Mouse (Mus musculus): ENCODE measurements around the gene Dbp. TPM values are rescaled to one million over a fixed set of nuclear protein-coding genes. Genes with fewer than 3 reads are reported as not detected.
A peak's percentile ranks its signal among the peaks of the same experiment; 100 is the strongest.

Dbp gene
- polyA plus RNA-seq, 1 experiment from 2014 or later: 3.6 TPM

DNA sequence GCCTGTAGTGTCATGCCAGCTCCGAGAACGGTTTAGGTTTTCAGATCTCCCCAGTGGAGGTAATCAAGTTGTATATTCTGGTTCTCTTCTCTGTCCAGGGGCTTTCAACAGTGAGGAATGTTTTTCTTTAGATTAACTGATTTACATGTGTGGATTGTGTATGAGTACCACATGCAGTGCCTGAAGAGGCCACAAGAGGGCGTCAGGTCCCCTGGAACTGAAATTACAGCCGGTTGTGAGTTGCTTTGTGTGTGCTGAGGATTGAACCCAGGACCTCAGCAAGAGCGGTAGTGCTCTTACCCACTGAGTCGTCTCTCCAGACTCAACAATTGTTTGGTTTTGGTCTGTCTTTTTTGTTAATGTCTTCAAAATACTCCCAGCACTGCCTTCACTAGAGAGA is 41.6 kb downstream of the Dbp start:
- H3K4me3 ChIP-seq (ENCODE audit: low read depth, low read length): no peak overlapping the region
- no peak overlapping the region for H3K4me2 ChIP-seq (ENCODE audit: low read depth, low read length)
- no peaks in the 10 kb centered on the region; the same call in 1 of the 2 replicates for H3K9me3 ChIP-seq (ENCODE audit: low read length)
- H3K9ac ChIP-seq (replicated peaks): no peak overlapping the region
- H3K27me3 ChIP-seq (ENCODE audit: insufficient read depth, low read length): no peaks in the 10 kb centered on the region
- no peaks in the 10 kb centered on the region for H3K36me3 ChIP-seq (replicated peaks; ENCODE audit: insufficient read depth, low read length)
- 68% methylated on average over 6 of the region's 6 CpGs for WGBS (ENCODE audit: insufficient replicate concordance)
- H3K27ac ChIP-seq (ENCODE audit: low read depth): no peak overlapping the region
- H3K4me1 ChIP-seq (ENCODE audit: insufficient read depth): 0 out of 2 replicates have a peak, but pooled peaks cover 4% of the 10 kb centered on the region
- DNase-seq (no peak), ATAC-seq (no peak)
- TF ChIP-seq EP300 (IDR thresholded peaks at IDR 0.05; ENCODE audit: low read depth): no peak
- peak; percentile 67 for TF ChIP-seq CTCF (IDR thresholded peaks at IDR 0.05; ENCODE audit: low read depth)

DNA sequence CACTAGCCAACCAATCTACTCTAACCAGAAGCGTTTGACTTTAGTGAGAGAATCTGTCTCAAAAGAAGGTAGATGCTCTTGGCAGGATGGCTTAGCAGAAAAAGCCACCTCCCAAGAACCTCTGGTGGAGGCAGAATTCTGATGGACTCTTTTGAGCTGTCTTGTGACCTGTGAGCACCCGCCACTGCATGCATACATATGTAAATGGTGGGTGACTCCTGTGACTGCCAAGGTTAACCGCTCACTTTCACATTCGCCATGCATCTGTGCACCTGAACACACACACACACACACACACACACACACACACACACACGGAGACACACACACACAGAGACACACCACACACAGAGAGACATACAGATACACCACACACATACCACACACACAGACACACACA is 42.6 kb downstream of the Dbp start:
- Histone ChIP-seq H3K36me3 (replicated peaks; ENCODE audit: insufficient read depth, low read length) (no peaks in the 10 kb centered on the region), H3K4me2 (ENCODE audit: low read depth, low read length) (no peak overlapping the region), H3K4me3 (ENCODE audit: low read depth, low read length) (no peak overlapping the region), H3K4me1 (ENCODE audit: insufficient read depth) (no peaks in the 10 kb centered on the region), H3K9ac (replicated peaks) (no peak overlapping the region), H3K9me3 (ENCODE audit: low read length) (no peaks in the 10 kb centered on the region; the same call in 1 of the 2 replicates), H3K27ac (ENCODE audit: low read depth) (no peak overlapping the region), H3K27me3 (ENCODE audit: insufficient read depth, low read length) (no peaks in the 10 kb centered on the region)
- DNase-seq: no peak
- TF ChIP-seq EP300 (IDR thresholded peaks at IDR 0.05; ENCODE audit: low read depth) (no peak), CTCF (IDR thresholded peaks at IDR 0.05; ENCODE audit: low read depth) (no peak)
- no peak for ATAC-seq
- 90% methylated on average over 5 of the region's 5 CpGs for WGBS (ENCODE audit: insufficient replicate concordance)

DNA sequence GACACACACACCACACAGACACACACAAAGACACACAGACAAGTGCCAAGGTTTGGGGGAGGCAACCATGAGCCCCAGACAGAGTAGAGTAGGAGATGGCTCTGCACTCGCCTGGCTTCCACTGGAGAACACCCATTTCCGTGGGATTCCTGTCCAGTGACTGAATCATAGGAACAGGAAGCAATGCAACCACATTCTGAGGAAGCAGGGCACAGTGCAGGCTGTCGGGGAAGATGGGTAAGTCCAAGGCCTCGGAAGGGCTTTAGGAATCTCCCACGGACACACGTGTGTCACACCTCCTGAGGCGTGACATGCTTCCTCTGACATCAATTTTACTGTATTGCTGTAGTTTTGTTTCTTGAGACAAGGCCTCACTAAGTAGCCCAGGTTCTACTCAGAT is 43.2 kb downstream of the Dbp start:
- WGBS (ENCODE audit: insufficient replicate concordance): 51% methylated on average over 7 of the region's 7 CpGs
- TF ChIP-seq EP300 (IDR thresholded peaks at IDR 0.05; ENCODE audit: low read depth) (no peak), CTCF (IDR thresholded peaks at IDR 0.05; ENCODE audit: low read depth) (no peak)

DNA sequence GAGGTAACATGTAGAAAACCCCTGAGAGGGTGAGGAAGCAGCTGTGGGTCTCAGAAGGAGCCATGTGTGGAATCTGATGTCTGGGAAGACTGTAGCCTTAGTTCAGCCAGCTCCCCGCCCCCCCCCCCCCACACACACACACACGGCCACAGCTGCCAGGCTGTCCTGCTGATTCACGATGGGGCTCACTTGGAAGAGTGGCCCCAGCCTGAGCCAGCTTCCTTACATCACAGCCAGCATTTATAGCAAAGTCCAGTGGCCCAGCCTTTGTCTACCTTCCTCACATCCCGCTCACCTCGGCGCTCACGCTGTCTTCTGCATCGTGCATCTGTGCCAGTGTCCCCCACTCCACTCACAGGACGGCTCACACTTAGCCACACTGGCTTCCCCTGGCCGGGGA is 44.5 kb downstream of the Dbp start:
- H3K9ac ChIP-seq (replicated peaks): no peak overlapping the region
- ATAC-seq: no peak
- H3K4me3 ChIP-seq (ENCODE audit: low read depth, low read length): no peak overlapping the region
- no peaks in the 10 kb centered on the region for H3K27me3 ChIP-seq (ENCODE audit: insufficient read depth, low read length)
- WGBS (ENCODE audit: insufficient replicate concordance): 38% methylated on average over 10 of the region's 10 CpGs
- H3K4me1 ChIP-seq (ENCODE audit: insufficient read depth): no peaks in the 10 kb centered on the region
- no peak overlapping the region for H3K4me2 ChIP-seq (ENCODE audit: low read depth, low read length)
- DNase-seq: no peak
- no peaks in the 10 kb centered on the region; the same call in 1 of the 2 replicates for H3K9me3 ChIP-seq (ENCODE audit: low read length)
- TF ChIP-seq EP300 (IDR thresholded peaks at IDR 0.05; ENCODE audit: low read depth) (no peak), CTCF (IDR thresholded peaks at IDR 0.05; ENCODE audit: low read depth) (no peak)
- no peak overlapping the region for H3K27ac ChIP-seq (ENCODE audit: low read depth)
- H3K36me3 ChIP-seq (replicated peaks; ENCODE audit: insufficient read depth, low read length): no peaks in the 10 kb centered on the region

More for the DNA sequence above, 43.2 kb downstream of the Dbp start:
- DNase-seq: no peak
- Histone ChIP-seq H3K27me3 (ENCODE audit: insufficient read depth, low read length) (no peaks in the 10 kb centered on the region), H3K4me1 (ENCODE audit: insufficient read depth) (no peaks in the 10 kb centered on the region), H3K9me3 (ENCODE audit: low read length) (no peaks in the 10 kb centered on the region; the same call in 1 of the 2 replicates), H3K9ac (replicated peaks) (no peak overlapping the region), H3K27ac (ENCODE audit: low read depth) (no peak overlapping the region), H3K4me3 (ENCODE audit: low read depth, low read length) (no peak overlapping the region), H3K36me3 (replicated peaks; ENCODE audit: insufficient read depth, low read length) (no peaks in the 10 kb centered on the region), H3K4me2 (ENCODE audit: low read depth, low read length) (no peak overlapping the region)
- no peak for ATAC-seq

DNA sequence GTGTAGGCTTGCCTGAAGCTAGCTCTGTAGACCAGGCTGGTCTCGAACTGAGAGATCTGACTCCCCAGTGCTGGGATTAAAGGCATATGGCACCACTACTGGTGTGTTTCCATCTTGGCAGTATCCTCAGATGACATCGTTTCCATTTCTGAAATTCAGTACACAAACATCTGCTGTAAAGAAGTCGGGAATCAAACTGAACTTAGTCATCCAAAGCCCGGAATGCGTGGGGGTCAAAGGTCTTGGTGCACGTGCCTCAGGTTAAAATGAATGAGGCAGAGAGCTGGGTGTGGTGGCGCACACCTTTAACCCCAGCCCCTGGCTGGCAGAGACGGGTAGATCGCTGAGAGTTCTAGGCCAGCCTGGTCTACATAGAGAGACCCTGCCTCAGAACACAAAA is 45.3 kb downstream of the Dbp start:
- ATAC-seq (no peak), DNase-seq (no peak)
- no peak overlapping the region for H3K4me3 ChIP-seq (ENCODE audit: low read depth, low read length)
- no peaks in the 10 kb centered on the region for H3K36me3 ChIP-seq (replicated peaks; ENCODE audit: insufficient read depth, low read length)
- WGBS (ENCODE audit: insufficient replicate concordance): 61% methylated on average over 9 of the region's 9 CpGs
- H3K9me3 ChIP-seq (ENCODE audit: low read length): no peaks in the 10 kb centered on the region; the same call in 1 of the 2 replicates
- H3K27me3 ChIP-seq (ENCODE audit: insufficient read depth, low read length): no peaks in the 10 kb centered on the region
- no peak overlapping the region for H3K9ac ChIP-seq (replicated peaks)
- no peaks in the 10 kb centered on the region for H3K4me1 ChIP-seq (ENCODE audit: insufficient read depth)
- TF ChIP-seq EP300 (IDR thresholded peaks at IDR 0.05; ENCODE audit: low read depth) (no peak), CTCF (IDR thresholded peaks at IDR 0.05; ENCODE audit: low read depth) (no peak)
- H3K27ac ChIP-seq (ENCODE audit: low read depth): no peak overlapping the region
- no peak overlapping the region for H3K4me2 ChIP-seq (ENCODE audit: low read depth, low read length)

DNA sequence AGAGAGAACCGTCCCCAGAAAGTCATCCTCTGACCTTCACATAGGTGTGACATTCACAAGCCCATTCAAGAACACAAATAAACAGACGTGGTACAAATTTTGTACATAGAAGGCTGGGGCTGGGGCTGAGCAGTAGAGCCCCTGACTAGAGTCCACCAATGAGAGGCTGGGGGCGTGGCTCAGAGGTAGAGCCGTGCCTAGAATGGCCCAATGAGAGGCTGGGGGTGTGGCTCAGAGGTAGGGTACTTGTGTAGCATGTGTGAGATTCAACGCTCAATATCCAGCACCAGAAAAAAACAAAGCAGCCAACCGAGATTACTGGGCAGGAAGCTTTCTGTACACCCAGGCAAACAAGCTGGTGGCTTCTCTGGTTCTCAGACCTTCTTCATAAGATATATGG is 50.8 kb downstream of the Dbp start:
- no peak for DNase-seq
- Histone ChIP-seq H3K4me2 (ENCODE audit: low read depth, low read length) (no peak overlapping the region), H3K4me1 (ENCODE audit: insufficient read depth) (no peaks in the 10 kb centered on the region), H3K36me3 (replicated peaks; ENCODE audit: insufficient read depth, low read length) (no peaks in the 10 kb centered on the region), H3K9ac (replicated peaks) (no peak overlapping the region), H3K27me3 (ENCODE audit: insufficient read depth, low read length) (peaks cover 20% of the 10 kb centered on the region), H3K27ac (ENCODE audit: low read depth) (no peak overlapping the region), H3K9me3 (ENCODE audit: low read length) (no peaks in the 10 kb centered on the region), H3K4me3 (ENCODE audit: low read depth, low read length) (no peak overlapping the region)
- no peak for TF ChIP-seq CTCF (IDR thresholded peaks at IDR 0.05; ENCODE audit: low read depth)
- no peak for TF ChIP-seq EP300 (IDR thresholded peaks at IDR 0.05; ENCODE audit: low read depth)
- no peak for ATAC-seq
- WGBS (ENCODE audit: insufficient replicate concordance): 58% methylated on average over 6 of the region's 6 CpGs

GRCm38 (mm10) chr7:45759400-45759799 is 54.5 kb downstream of the Dbp start:
- H3K27me3 ChIP-seq (ENCODE audit: insufficient read depth, low read length): peaks cover 20% of the 10 kb centered on the region
- no peak overlapping the region for H3K4me3 ChIP-seq (ENCODE audit: low read depth, low read length)

More at GRCm38 (mm10) chr7:45759400-45759799, 54.5 kb downstream of the Dbp start:
- no peak overlapping the region for H3K27ac ChIP-seq (ENCODE audit: low read depth)
- TF ChIP-seq EP300 (IDR thresholded peaks at IDR 0.05; ENCODE audit: low read depth) (no peak), CTCF (IDR thresholded peaks at IDR 0.05; ENCODE audit: low read depth) (no peak)
- WGBS (ENCODE audit: insufficient replicate concordance): 13% methylated on average over 26 of the region's 27 CpGs
- H3K9me3 ChIP-seq (ENCODE audit: low read length): no peaks in the 10 kb centered on the region
- DNase-seq (no peak), ATAC-seq (peak; percentile 71)
- H3K36me3 ChIP-seq (replicated peaks; ENCODE audit: insufficient read depth, low read length): no peaks in the 10 kb centered on the region
- no peaks in the 10 kb centered on the region for H3K4me1 ChIP-seq (ENCODE audit: insufficient read depth)
- peak overlapping the region; percentile 26; the same call in 1 of the 2 replicates for H3K4me2 ChIP-seq (ENCODE audit: low read depth, low read length)
- no peak overlapping the region for H3K9ac ChIP-seq (replicated peaks)

Other genes with a start within 250 kb of the Dbp start
- gene Ftl1, start 245.2 kb upstream of the Dbp start, polyA plus RNA-seq (2015; fragmentation: Nextera tagmentation; extraction: Ambion mirVana): 5,147 and 5,518 TPM in 2 replicates
- gene Bax, start 238.2 kb upstream of the Dbp start, polyA plus RNA-seq (2015; fragmentation: Nextera tagmentation; extraction: Ambion mirVana): 59.6 and 60.8 TPM in 2 replicates
- 0.22 and 0.30 TPM in 2 replicates for gene Tulp2, start 223.2 kb upstream of the Dbp start, polyA plus RNA-seq (2015; fragmentation: Nextera tagmentation; extraction: Ambion mirVana)
- 0.15 and 0.33 TPM in 2 replicates for gene Gm45808, start 218.3 kb upstream of the Dbp start, polyA plus RNA-seq (2015; fragmentation: Nextera tagmentation; extraction: Ambion mirVana)
- 8.4 and 9.5 TPM in 2 replicates for gene Dhdh, start 216.3 kb upstream of the Dbp start, polyA plus RNA-seq (2015; fragmentation: Nextera tagmentation; extraction: Ambion mirVana)
- 91.5 and 103 TPM in 2 replicates for gene Nucb1, start 194.7 kb upstream of the Dbp start, polyA plus RNA-seq (2015; fragmentation: Nextera tagmentation; extraction: Ambion mirVana)
- gene Ppp1r15a, start 178.8 kb upstream of the Dbp start, polyA plus RNA-seq (2015; fragmentation: Nextera tagmentation; extraction: Ambion mirVana): 104 and 113 TPM in 2 replicates
- gene Plekha4, start 178.8 kb upstream of the Dbp start, polyA plus RNA-seq (2015; fragmentation: Nextera tagmentation; extraction: Ambion mirVana): 0.51 and 0.91 TPM in 2 replicates
- 0.24 and 0.62 TPM in 2 replicates for gene Hsd17b14, start 150.2 kb upstream of the Dbp start, polyA plus RNA-seq (2015; fragmentation: Nextera tagmentation; extraction: Ambion mirVana)
- 32.3 and 38.9 TPM in 2 replicates for gene Bcat2, start 134.9 kb upstream of the Dbp start, polyA plus RNA-seq (2015; fragmentation: Nextera tagmentation; extraction: Ambion mirVana)
- 7.6 and 7.8 TPM in 2 replicates for gene Fgf21, start 89.6 kb upstream of the Dbp start, polyA plus RNA-seq (2015; fragmentation: Nextera tagmentation; extraction: Ambion mirVana)
- gene Fut1, start 87.8 kb upstream of the Dbp start, polyA plus RNA-seq (2015; fragmentation: Nextera tagmentation; extraction: Ambion mirVana): 0.56 TPM in 1 of 2 replicates, not detected in the other
- gene Izumo1, start 83.3 kb upstream of the Dbp start, polyA plus RNA-seq (2015; fragmentation: Nextera tagmentation; extraction: Ambion mirVana): 0.09 TPM in 1 of 2 replicates, not detected in the other
- 3.4 and 3.6 TPM in 2 replicates for gene Rasip1, start 77.6 kb upstream of the Dbp start, polyA plus RNA-seq (2015; fragmentation: Nextera tagmentation; extraction: Ambion mirVana)
- 0.31 and 0.54 TPM in 2 replicates for gene Mamstr, start 65.1 kb upstream of the Dbp start, polyA plus RNA-seq (2015; fragmentation: Nextera tagmentation; extraction: Ambion mirVana)
- gene Fut2, start 38.7 kb upstream of the Dbp start, polyA plus RNA-seq (2015; fragmentation: Nextera tagmentation; extraction: Ambion mirVana): not detected in 2 replicates
- 0.07 TPM in 1 of 2 replicates, not detected in the other for gene Ntn5, start 21.1 kb upstream of the Dbp start, polyA plus RNA-seq (2015; fragmentation: Nextera tagmentation; extraction: Ambion mirVana)
- gene Sec1, start 10.7 kb upstream of the Dbp start, polyA plus RNA-seq (2015; fragmentation: Nextera tagmentation; extraction: Ambion mirVana): 0.04 TPM in 1 of 2 replicates, not detected in the other
- gene Car11, start 5.2 kb upstream of the Dbp start, polyA plus RNA-seq (2015; fragmentation: Nextera tagmentation; extraction: Ambion mirVana): 0.14 and 0.15 TPM in 2 replicates
- gene Rpl18, start 10.4 kb downstream of the Dbp start, polyA plus RNA-seq (2015; fragmentation: Nextera tagmentation; extraction: Ambion mirVana): 494 and 510 TPM in 2 replicates
- gene Sphk2, start 12.9 kb downstream of the Dbp start, polyA plus RNA-seq (2015; fragmentation: Nextera tagmentation; extraction: Ambion mirVana): 15.5 and 17.3 TPM in 2 replicates
- 0.13 TPM in 1 of 2 replicates, not detected in the other for gene Fam83e, start 16.1 kb downstream of the Dbp start, polyA plus RNA-seq (2015; fragmentation: Nextera tagmentation; extraction: Ambion mirVana)
- not detected in 2 replicates for gene Spaca4, start 20.7 kb downstream of the Dbp start, polyA plus RNA-seq (2015; fragmentation: Nextera tagmentation; extraction: Ambion mirVana)
- gene Lmtk3, start 78.7 kb downstream of the Dbp start, polyA plus RNA-seq (2015; fragmentation: Nextera tagmentation; extraction: Ambion mirVana): not detected in 2 replicates
- gene Sult2b1, start 79.6 kb downstream of the Dbp start, polyA plus RNA-seq (2015; fragmentation: Nextera tagmentation; extraction: Ambion mirVana): 0.26 and 0.38 TPM in 2 replicates
- 21.4 and 24.2 TPM in 2 replicates for gene Cyth2, start 109.5 kb downstream of the Dbp start, polyA plus RNA-seq (2015; fragmentation: Nextera tagmentation; extraction: Ambion mirVana)
- 0.11 and 0.32 TPM in 2 replicates for gene Kcnj14, start 119.7 kb downstream of the Dbp start, polyA plus RNA-seq (2015; fragmentation: Nextera tagmentation; extraction: Ambion mirVana)
- gene Grwd1, start 125.9 kb downstream of the Dbp start, polyA plus RNA-seq (2015; fragmentation: Nextera tagmentation; extraction: Ambion mirVana): 18.3 and 19.3 TPM in 2 replicates
- 33.9 and 37.3 TPM in 2 replicates for gene Kdelr1, start 167.7 kb downstream of the Dbp start, polyA plus RNA-seq (2015; fragmentation: Nextera tagmentation; extraction: Ambion mirVana)
- 0.02 and 0.05 TPM in 2 replicates for gene Grin2d, start 173.3 kb downstream of the Dbp start, polyA plus RNA-seq (2015; fragmentation: Nextera tagmentation; extraction: Ambion mirVana)
- gene Syngr4, start 191.6 kb downstream of the Dbp start, polyA plus RNA-seq (2015; fragmentation: Nextera tagmentation; extraction: Ambion mirVana): 0.70 and 0.71 TPM in 2 replicates
- 3.5 and 4.3 TPM in 2 replicates for gene Tmem143, start 191.9 kb downstream of the Dbp start, polyA plus RNA-seq (2015; fragmentation: Nextera tagmentation; extraction: Ambion mirVana)
- 56.0 and 57.7 TPM in 2 replicates for gene Emp3, start 216.3 kb downstream of the Dbp start, polyA plus RNA-seq (2015; fragmentation: Nextera tagmentation; extraction: Ambion mirVana)
- 0.64 and 1.2 TPM in 2 replicates for gene Ccdc114, start 219.0 kb downstream of the Dbp start, polyA plus RNA-seq (2015; fragmentation: Nextera tagmentation; extraction: Ambion mirVana)

Data from liver, postnatal 0 days (tissue).